Mouse (Mus musculus): ENCODE measurements around the gene Akap6.

DNA sequence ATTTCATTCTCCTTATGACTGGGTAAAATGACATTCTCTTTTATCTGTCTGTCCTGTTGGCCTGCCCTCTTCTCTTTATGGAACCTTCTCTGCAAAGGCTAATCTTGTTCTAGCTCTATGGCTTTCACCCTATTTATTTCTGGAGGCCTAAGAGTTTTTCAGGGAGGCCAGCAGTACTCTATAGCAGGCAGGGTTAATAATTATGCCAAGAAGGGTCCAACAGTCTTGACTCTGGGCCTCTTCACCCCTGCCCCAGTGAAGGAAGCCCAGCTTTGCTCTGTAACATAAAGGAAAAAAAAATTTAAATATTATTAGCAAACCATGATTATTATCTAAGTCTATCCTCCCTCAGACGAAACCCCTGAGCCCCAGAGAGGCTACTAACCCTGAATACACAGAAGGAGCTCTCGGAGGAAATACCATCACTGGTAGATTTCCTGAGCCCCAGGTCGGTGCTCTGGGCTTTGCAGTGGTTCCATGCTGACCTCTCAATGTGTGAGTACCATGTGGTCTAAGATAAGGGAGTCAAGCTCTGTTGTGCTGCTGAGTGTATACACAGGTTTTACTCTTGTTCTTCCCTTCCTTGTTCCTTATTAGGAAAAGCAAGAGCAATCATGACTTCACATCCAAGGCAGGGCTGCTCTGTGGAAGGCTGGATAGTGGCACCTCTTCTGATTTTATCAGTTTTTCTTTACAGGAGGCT, 1.6 kb upstream of the Akap6 start:
- no peak for TF ChIP-seq POLR2A (IDR thresholded peaks at IDR 0.05; ENCODE audit: control insufficient read depth, extremely low read depth, insufficient read depth, low read length, poor library complexity)
- TF ChIP-seq CTCF (IDR thresholded peaks at IDR 0.05; ENCODE audit: borderline replicate concordance, control insufficient read depth, extremely low read depth, insufficient read depth, low read length, poor library complexity): no peak

Data from thymus, adult 2 months (tissue).